Mouse (Mus musculus): ENCODE data around the gene Ptpn5. TPM values are rescaled to one million over a fixed set of nuclear protein-coding genes. Genes with fewer than 3 reads are reported as not detected.
A peak's percentile ranks its signal among the peaks of the same experiment; 100 is the strongest.

The Ptpn5 gene
- polyA plus RNA-seq, 1 experiment from 2014 or later, result 6.9 TPM

GRCm38 (mm10) chr7:47041706-47042105 is 91.8 kb downstream of the Ptpn5 start:
- Histone ChIP-seq H3K9ac (ENCODE audit: low read length) (no peak overlapping the region), H3K9me3 (ENCODE audit: control insufficient read depth, low read length) (no peaks in the 10 kb centered on the region), H3K4me3 (ENCODE audit: low read length) (no peak overlapping the region), H3K36me3 (ENCODE audit: control insufficient read depth, insufficient read depth, low read length) (no peaks in the 10 kb centered on the region), H3K4me1 (replicated peaks; ENCODE audit: control insufficient read depth, insufficient read depth, low read length) (peaks cover 10% of the 10 kb centered on the region; the same call in 1 of the 2 replicates), H3K4me2 (ENCODE audit: low read depth, low read length) (no peak overlapping the region), H3K27ac (ENCODE audit: low read length) (no peak overlapping the region), H3K27me3 (ENCODE audit: control insufficient read depth, insufficient read depth, low read depth, low read length) (no peaks in the 10 kb centered on the region)
- 79% methylated on average over 3 of the region's 3 CpGs for WGBS
- no peak for ATAC-seq (ENCODE audit: low read depth)

GRCm38 (mm10) chr7:47035426-47035825 is 98.1 kb downstream of the Ptpn5 start:
- 66% methylated on average over 8 of the region's 8 CpGs for WGBS
- no peaks in the 10 kb centered on the region for H3K27me3 ChIP-seq (ENCODE audit: control insufficient read depth, insufficient read depth, low read depth, low read length)
- no peaks in the 10 kb centered on the region for H3K9me3 ChIP-seq (ENCODE audit: control insufficient read depth, low read length)
- no peak overlapping the region for H3K27ac ChIP-seq (ENCODE audit: low read length)
- no peaks in the 10 kb centered on the region for H3K36me3 ChIP-seq (ENCODE audit: control insufficient read depth, insufficient read depth, low read length)
- no peak overlapping the region for H3K4me3 ChIP-seq (ENCODE audit: low read length)
- H3K4me2 ChIP-seq (ENCODE audit: low read depth, low read length), result no peak overlapping the region
- H3K4me1 ChIP-seq (replicated peaks; ENCODE audit: control insufficient read depth, insufficient read depth, low read length), result peaks cover 3% of the 10 kb centered on the region; the same call in 1 of the 2 replicates
- no peak for ATAC-seq (ENCODE audit: low read depth)
- no peak overlapping the region for H3K9ac ChIP-seq (ENCODE audit: low read length)

- H3K27me3 ChIP-seq (ENCODE audit: control insufficient read depth, insufficient read depth, low read depth, low read length), result no peaks in the 10 kb centered on the region
- H3K9me3 ChIP-seq (ENCODE audit: control insufficient read depth, low read length), result no peaks in the 10 kb centered on the region
- H3K9ac ChIP-seq (ENCODE audit: low read length), result no peak overlapping the region
- no peak for ATAC-seq (ENCODE audit: low read depth)
- 82% methylated on average over 4 of the region's 4 CpGs for WGBS
- H3K27ac ChIP-seq (ENCODE audit: low read length), result no peak overlapping the region
- H3K4me1 ChIP-seq (replicated peaks; ENCODE audit: control insufficient read depth, insufficient read depth, low read length), result peaks cover 3% of the 10 kb centered on the region; the same call in 1 of the 2 replicates
- H3K4me3 ChIP-seq (ENCODE audit: low read length), result no peak overlapping the region
- H3K4me2 ChIP-seq (ENCODE audit: low read depth, low read length), result no peak overlapping the region
- no peaks in the 10 kb centered on the region for H3K36me3 ChIP-seq (ENCODE audit: control insufficient read depth, insufficient read depth, low read length)
These were observed 98.6 kb downstream of the Ptpn5 start for GRCm38 (mm10) chr7:47034785-47035384.

GRCm38 (mm10) chr7:47031371-47031770 is 102.1 kb downstream of the Ptpn5 start:
- Histone ChIP-seq H3K36me3 (ENCODE audit: control insufficient read depth, insufficient read depth, low read length) (no peaks in the 10 kb centered on the region), H3K9me3 (ENCODE audit: control insufficient read depth, low read length) (no peaks in the 10 kb centered on the region), H3K9ac (ENCODE audit: low read length) (no peak overlapping the region), H3K27ac (ENCODE audit: low read length) (no peak overlapping the region), H3K27me3 (ENCODE audit: control insufficient read depth, insufficient read depth, low read depth, low read length) (no peaks in the 10 kb centered on the region), H3K4me2 (ENCODE audit: low read depth, low read length) (no peak overlapping the region), H3K4me1 (replicated peaks; ENCODE audit: control insufficient read depth, insufficient read depth, low read length) (peaks cover 3% of the 10 kb centered on the region; the same call in 1 of the 2 replicates), H3K4me3 (ENCODE audit: low read length) (no peak overlapping the region)
- 0 out of 2 replicates have a peak, but pooled peaks have one; percentile 23 for ATAC-seq (ENCODE audit: low read depth)
- WGBS, result 59% methylated on average over 4 of the region's 4 CpGs

- H3K27ac ChIP-seq (ENCODE audit: low read length), result no peak overlapping the region
- ATAC-seq (ENCODE audit: low read depth), result peak; percentile 52; the same call in 1 of the 2 replicates
- WGBS, result 61% methylated on average over 9 of the region's 9 CpGs
These were observed 102.8 kb downstream of the Ptpn5 start for GRCm38 (mm10) chr7:47030517-47031193.

More at GRCm38 (mm10) chr7:47030517-47031193, 102.8 kb downstream of the Ptpn5 start:
- Histone ChIP-seq H3K9me3 (ENCODE audit: control insufficient read depth, low read length) (no peaks in the 10 kb centered on the region), H3K9ac (ENCODE audit: low read length) (no peak overlapping the region), H3K4me3 (ENCODE audit: low read length) (no peak overlapping the region), H3K36me3 (ENCODE audit: control insufficient read depth, insufficient read depth, low read length) (no peaks in the 10 kb centered on the region), H3K4me2 (ENCODE audit: low read depth, low read length) (no peak overlapping the region), H3K4me1 (replicated peaks; ENCODE audit: control insufficient read depth, insufficient read depth, low read length) (peaks cover 3% of the 10 kb centered on the region; the same call in 1 of the 2 replicates), H3K27me3 (ENCODE audit: control insufficient read depth, insufficient read depth, low read depth, low read length) (no peaks in the 10 kb centered on the region)

Small RNA genes lying within 50 kb of the gene (microRNA-seq; reads per million reads assigned to microRNA genes)
- not detected for gene Mir7056

Other genes starting within 250 kb of the Ptpn5 start
- 153 and 165 TPM in 2 replicates for gene Tsg101, start 213.7 kb downstream of the Ptpn5 start, polyA plus RNA-seq (2015; fragmentation: Nextera tagmentation; extraction: Ambion mirVana)
- 15.0 and 16.6 TPM in 2 replicates for gene Uevld, start 175.2 kb downstream of the Ptpn5 start, polyA plus RNA-seq (2015; fragmentation: Nextera tagmentation; extraction: Ambion mirVana)
- not detected in 2 replicates for gene Gm9999, start 150.1 kb downstream of the Ptpn5 start, polyA plus RNA-seq (2015; fragmentation: Nextera tagmentation; extraction: Ambion mirVana)
- gene Spty2d1, start 125.3 kb downstream of the Ptpn5 start, polyA plus RNA-seq (2015; fragmentation: Nextera tagmentation; extraction: Ambion mirVana), result 23.9 and 24.0 TPM in 2 replicates
- 40.4 and 41.7 TPM in 2 replicates for gene Tmem86a, start 83.1 kb downstream of the Ptpn5 start, polyA plus RNA-seq (2015; fragmentation: Nextera tagmentation; extraction: Ambion mirVana)
- gene Mrgpra6, start 71.2 kb upstream of the Ptpn5 start, polyA plus RNA-seq (2015; fragmentation: Nextera tagmentation; extraction: Ambion mirVana), result not detected in 2 replicates
- 0.19 and 0.33 TPM in 2 replicates for gene Mrgpra9, start 119.2 kb upstream of the Ptpn5 start, polyA plus RNA-seq (2015; fragmentation: Nextera tagmentation; extraction: Ambion mirVana)
- gene Mrgpra1, start 220.6 kb upstream of the Ptpn5 start, polyA plus RNA-seq (2015; fragmentation: Nextera tagmentation; extraction: Ambion mirVana), result not detected in 2 replicates

Measured in lung, embryonic 16.5 days (tissue).